Mouse (Mus musculus): ENCODE results near the gene Hpd.
A peak's percentile ranks its signal among the peaks of the same experiment; 100 is the strongest.

DNA sequence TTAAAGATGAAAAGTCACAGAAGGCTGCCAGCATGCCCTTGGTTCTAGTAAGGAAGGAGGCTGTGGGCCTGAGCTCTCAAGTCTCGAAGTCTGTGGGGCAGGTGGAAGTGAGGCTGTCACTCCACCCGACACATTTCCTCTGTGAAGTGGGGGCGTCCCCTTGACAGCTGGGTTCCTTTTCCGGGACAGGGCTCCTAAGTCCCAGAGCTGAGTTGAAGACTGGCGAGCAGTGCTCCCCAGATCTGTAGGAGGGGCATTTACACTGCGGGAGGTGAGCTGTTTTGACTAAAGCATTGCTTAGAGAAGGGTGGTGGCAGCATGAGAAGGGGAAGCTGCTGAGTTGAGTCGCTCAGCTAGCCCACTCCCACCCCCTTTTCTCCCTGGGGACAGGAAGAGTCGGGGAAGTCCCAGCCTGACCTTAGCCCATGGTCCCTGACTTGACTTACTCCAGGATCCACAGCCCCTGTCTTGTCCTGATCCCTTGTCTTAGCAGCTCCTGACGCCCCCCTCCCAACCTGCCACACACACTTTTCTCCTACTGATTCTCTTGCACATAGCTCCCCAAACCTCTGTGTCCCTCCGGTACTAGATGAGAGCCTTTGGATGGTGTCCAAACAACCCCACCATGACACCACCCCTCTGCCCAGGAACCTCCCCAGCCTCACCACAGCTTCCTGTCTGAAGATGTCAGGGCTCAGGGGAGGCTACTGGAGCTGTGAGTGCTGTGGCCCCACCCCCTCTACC lies 53.9 kb downstream of the Hpd start:
- TF ChIP-seq POLR2A (IDR thresholded peaks at IDR 0.05; ENCODE audit: insufficient read depth, low read depth, low read length): 0 out of 2 replicates have a peak, but pooled peaks have one; percentile 3
- no peak for TF ChIP-seq CTCF (IDR thresholded peaks at IDR 0.05)
